Mouse (Mus musculus): ENCODE data around the gene N4bp2l2.

DNA sequence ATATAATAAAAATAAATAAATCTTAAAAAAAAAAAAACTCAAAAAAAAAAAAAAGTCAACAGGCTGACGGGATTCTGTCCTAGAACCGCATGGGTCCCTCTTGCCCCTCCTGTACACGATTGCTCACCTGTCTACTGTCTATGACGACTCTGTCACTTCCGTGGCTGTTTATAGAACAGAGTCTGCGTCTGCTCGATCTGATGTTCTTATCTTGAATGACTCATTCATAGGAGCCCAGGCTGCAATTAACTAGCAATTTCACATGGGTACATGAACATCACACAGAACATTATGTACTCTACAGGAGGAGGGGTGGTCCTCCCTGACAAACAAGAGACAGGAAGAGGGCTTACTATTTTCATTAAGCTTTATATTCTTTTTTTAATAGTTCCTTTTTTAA lies 40.5 kb downstream of the N4bp2l2 start:
- TF ChIP-seq CTCF (conservative IDR thresholded peaks at IDR 0.05; ENCODE audit: low read length) (no peak), POU5F1 (IDR thresholded peaks at IDR 0.05; ENCODE audit: borderline replicate concordance, low read length) (no peak), NANOG (IDR thresholded peaks at IDR 0.05; ENCODE audit: borderline replicate concordance, low read length) (no peak)
